Mouse (Mus musculus): ENCODE data around the gene Dapk3. TPM values are rescaled to one million over a fixed set of nuclear protein-coding genes. Genes with fewer than 3 reads are reported as not detected.

The Dapk3 gene
- polyA plus RNA-seq, 1 experiment from 2014 or later, result 69.7 TPM

GRCm38 (mm10) chr10:81140005-81140404 lies 42.8 kb upstream of the Dapk3 start:
- H3K9ac ChIP-seq, result peak overlapping the region; percentile 4; the same call in 1 of the 2 replicates
- no peak overlapping the region; the same call in 1 of the 2 replicates for H3K27ac ChIP-seq (replicated peaks)
- H3K4me2 ChIP-seq, result peak overlapping the region; percentile 97
- H3K4me1 ChIP-seq (replicated peaks), result peaks cover 61% of the 10 kb centered on the region
- no peaks in the 10 kb centered on the region for H3K9me3 ChIP-seq
- ATAC-seq (ENCODE audit: low FRiP score, low read depth), result no peak
- H3K27me3 ChIP-seq, result peaks cover 7% of the 10 kb centered on the region; the same call in 1 of the 2 replicates
- WGBS, result 68% methylated on average over 8 of the region's 8 CpGs
- peaks cover 15% of the 10 kb centered on the region for H3K36me3 ChIP-seq
- H3K4me3 ChIP-seq, result peak overlapping the region; percentile 10; the same call in 1 of the 2 replicates

- H3K9me3 ChIP-seq, result no peaks in the 10 kb centered on the region
These were observed 41.9 kb upstream of the Dapk3 start for GRCm38 (mm10) chr10:81140717-81141454.

GRCm38 (mm10) chr10:81141455-81142210 lies 41.2 kb upstream of the Dapk3 start:
- Histone ChIP-seq H3K27ac (replicated peaks) (no peak overlapping the region), H3K4me2 (no peak overlapping the region), H3K27me3 (no peaks in the 10 kb centered on the region), H3K36me3 (peaks cover 30% of the 10 kb centered on the region), H3K4me3 (no peak overlapping the region), H3K4me1 (replicated peaks) (peaks cover 54% of the 10 kb centered on the region), H3K9ac (no peak overlapping the region), H3K9me3 (no peaks in the 10 kb centered on the region)
- 82% methylated on average over 7 of the region's 7 CpGs for WGBS
- ATAC-seq (ENCODE audit: low FRiP score, low read depth), result no peak

More at GRCm38 (mm10) chr10:81140717-81141454, 41.9 kb upstream of the Dapk3 start:
- H3K4me2 ChIP-seq, result peak overlapping the region; percentile 97
- no peak overlapping the region; the same call in 1 of the 2 replicates for H3K27ac ChIP-seq (replicated peaks)
- peak overlapping the region; percentile 10; the same call in 1 of the 2 replicates for H3K4me3 ChIP-seq
- no peak for ATAC-seq (ENCODE audit: low FRiP score, low read depth)
- WGBS, result 63% methylated on average over 10 of the region's 10 CpGs
- H3K9ac ChIP-seq, result no peak overlapping the region
- H3K36me3 ChIP-seq, result peaks cover 23% of the 10 kb centered on the region
- peaks cover 56% of the 10 kb centered on the region for H3K4me1 ChIP-seq (replicated peaks)
- H3K27me3 ChIP-seq, result no peaks in the 10 kb centered on the region; the same call in 1 of the 2 replicates

GRCm38 (mm10) chr10:81142551-81142981 lies 40.2 kb upstream of the Dapk3 start:
- WGBS, result 57% methylated on average over 5 of the region's 5 CpGs
- Histone ChIP-seq H3K4me2 (no peak overlapping the region), H3K4me3 (no peak overlapping the region), H3K27ac (replicated peaks) (no peak overlapping the region), H3K9me3 (no peaks in the 10 kb centered on the region), H3K36me3 (peaks cover 40% of the 10 kb centered on the region), H3K27me3 (no peaks in the 10 kb centered on the region), H3K9ac (no peak overlapping the region), H3K4me1 (replicated peaks) (peaks cover 54% of the 10 kb centered on the region)
- no peak for ATAC-seq (ENCODE audit: low FRiP score, low read depth)

- no peak for ATAC-seq (ENCODE audit: low FRiP score, low read depth)
- WGBS, result 90% methylated on average over 7 of the region's 7 CpGs
- no peak overlapping the region for H3K27ac ChIP-seq (replicated peaks)
These were observed 39.6 kb upstream of the Dapk3 start for GRCm38 (mm10) chr10:81143157-81143633.

GRCm38 (mm10) chr10:81143845-81144437 lies 38.9 kb upstream of the Dapk3 start:
- 95% methylated on average over 52 of the region's 52 CpGs for WGBS
- Histone ChIP-seq H3K4me1 (replicated peaks) (peaks cover 44% of the 10 kb centered on the region), H3K9ac (no peak overlapping the region), H3K27me3 (no peaks in the 10 kb centered on the region), H3K4me3 (no peak overlapping the region), H3K4me2 (no peak overlapping the region), H3K9me3 (no peaks in the 10 kb centered on the region), H3K27ac (replicated peaks) (no peak overlapping the region), H3K36me3 (peaks cover 53% of the 10 kb centered on the region)
- ATAC-seq (ENCODE audit: low FRiP score, low read depth), result no peak

More at GRCm38 (mm10) chr10:81143157-81143633, 39.6 kb upstream of the Dapk3 start:
- H3K36me3 ChIP-seq, result peaks cover 46% of the 10 kb centered on the region
- H3K9me3 ChIP-seq, result no peaks in the 10 kb centered on the region
- peaks cover 52% of the 10 kb centered on the region for H3K4me1 ChIP-seq (replicated peaks)
- H3K4me3 ChIP-seq, result no peak overlapping the region
- no peak overlapping the region for H3K4me2 ChIP-seq
- H3K27me3 ChIP-seq, result no peaks in the 10 kb centered on the region
- H3K9ac ChIP-seq, result no peak overlapping the region

- Histone ChIP-seq H3K9me3 (no peaks in the 10 kb centered on the region), H3K9ac (no peak overlapping the region), H3K27ac (replicated peaks) (no peak overlapping the region), H3K4me3 (no peak overlapping the region), H3K4me1 (replicated peaks) (peaks cover 37% of the 10 kb centered on the region), H3K36me3 (peaks cover 57% of the 10 kb centered on the region), H3K27me3 (no peaks in the 10 kb centered on the region), H3K4me2 (no peak overlapping the region)
- WGBS, result 94% methylated on average over 27 of the region's 27 CpGs
- ATAC-seq (ENCODE audit: low FRiP score, low read depth), result no peak
These were observed 38.1 kb upstream of the Dapk3 start for GRCm38 (mm10) chr10:81144667-81145066.

- Histone ChIP-seq H3K9ac (no peak overlapping the region), H3K4me1 (replicated peaks) (peaks cover 31% of the 10 kb centered on the region), H3K9me3 (no peaks in the 10 kb centered on the region), H3K27ac (replicated peaks) (no peak overlapping the region), H3K4me3 (no peak overlapping the region), H3K4me2 (no peak overlapping the region), H3K36me3 (peaks cover 59% of the 10 kb centered on the region), H3K27me3 (no peaks in the 10 kb centered on the region)
- no peak for ATAC-seq (ENCODE audit: low FRiP score, low read depth)
- WGBS, result 93% methylated on average over 6 of the region's 6 CpGs
These were observed 37.5 kb upstream of the Dapk3 start for GRCm38 (mm10) chr10:81145307-81145706.

GRCm38 (mm10) chr10:81145778-81146177 lies 37.0 kb upstream of the Dapk3 start:
- ATAC-seq (ENCODE audit: low FRiP score, low read depth), result no peak
- Histone ChIP-seq H3K4me2 (no peak overlapping the region), H3K27ac (replicated peaks) (no peak overlapping the region), H3K27me3 (no peaks in the 10 kb centered on the region), H3K9me3 (no peaks in the 10 kb centered on the region), H3K9ac (no peak overlapping the region), H3K4me3 (no peak overlapping the region), H3K4me1 (replicated peaks) (peaks cover 26% of the 10 kb centered on the region), H3K36me3 (peaks cover 59% of the 10 kb centered on the region)
- WGBS, result 91% methylated on average over 7 of the region's 7 CpGs

GRCm38 (mm10) chr10:81146296-81146695 lies 36.5 kb upstream of the Dapk3 start:
- no peaks in the 10 kb centered on the region for H3K9me3 ChIP-seq
- H3K4me3 ChIP-seq, result no peak overlapping the region
- WGBS, result 93% methylated on average over 4 of the region's 4 CpGs
- H3K4me1 ChIP-seq (replicated peaks), result peaks cover 21% of the 10 kb centered on the region
- no peak for ATAC-seq (ENCODE audit: low FRiP score, low read depth)
- peaks cover 59% of the 10 kb centered on the region for H3K36me3 ChIP-seq
- no peaks in the 10 kb centered on the region for H3K27me3 ChIP-seq
- H3K27ac ChIP-seq (replicated peaks), result no peak overlapping the region
- H3K9ac ChIP-seq, result no peak overlapping the region
- H3K4me2 ChIP-seq, result no peak overlapping the region

GRCm38 (mm10) chr10:81151261-81151660 lies 31.5 kb upstream of the Dapk3 start:
- 76% methylated on average over 6 of the region's 6 CpGs for WGBS
- H3K9me3 ChIP-seq, result no peaks in the 10 kb centered on the region
- H3K27ac ChIP-seq (replicated peaks), result no peak overlapping the region
- no peak overlapping the region for H3K4me3 ChIP-seq
- H3K4me1 ChIP-seq (replicated peaks), result no peaks in the 10 kb centered on the region
- H3K27me3 ChIP-seq, result no peaks in the 10 kb centered on the region
- H3K4me2 ChIP-seq, result no peak overlapping the region
- no peak overlapping the region for H3K9ac ChIP-seq
- peaks cover 60% of the 10 kb centered on the region for H3K36me3 ChIP-seq
- ATAC-seq (ENCODE audit: low FRiP score, low read depth), result no peak

- H3K9ac ChIP-seq, result no peak overlapping the region
- WGBS, result 80% methylated on average over 12 of the region's 12 CpGs
- no peaks in the 10 kb centered on the region for H3K4me1 ChIP-seq (replicated peaks)
- H3K4me2 ChIP-seq, result no peak overlapping the region
- no peak for ATAC-seq (ENCODE audit: low FRiP score, low read depth)
- no peaks in the 10 kb centered on the region for H3K9me3 ChIP-seq
- H3K27ac ChIP-seq (replicated peaks), result no peak overlapping the region
- H3K36me3 ChIP-seq, result peaks cover 60% of the 10 kb centered on the region
- H3K27me3 ChIP-seq, result no peaks in the 10 kb centered on the region
- no peak overlapping the region for H3K4me3 ChIP-seq
These were observed 30.2 kb upstream of the Dapk3 start for GRCm38 (mm10) chr10:81152609-81153008.
